Mouse (Mus musculus) liver, embryonic 14.5 days (tissue): Measurements from ENCODE around the gene Herc1.

ENCODE experiments used
- CTCF ChIP-seq: IDR thresholded peaks from 2 replicates; pipeline ENCODE4 v1.5.1; 2016; ENCODE audit warnings: antibody characterized with exemption, low read depth, control low read depth
- EP300 ChIP-seq: IDR thresholded peaks from 2 replicates; pipeline ENCODE4 v1.6.1; 2016; ENCODE audit warnings: antibody characterized with exemption, low read depth

DNA sequence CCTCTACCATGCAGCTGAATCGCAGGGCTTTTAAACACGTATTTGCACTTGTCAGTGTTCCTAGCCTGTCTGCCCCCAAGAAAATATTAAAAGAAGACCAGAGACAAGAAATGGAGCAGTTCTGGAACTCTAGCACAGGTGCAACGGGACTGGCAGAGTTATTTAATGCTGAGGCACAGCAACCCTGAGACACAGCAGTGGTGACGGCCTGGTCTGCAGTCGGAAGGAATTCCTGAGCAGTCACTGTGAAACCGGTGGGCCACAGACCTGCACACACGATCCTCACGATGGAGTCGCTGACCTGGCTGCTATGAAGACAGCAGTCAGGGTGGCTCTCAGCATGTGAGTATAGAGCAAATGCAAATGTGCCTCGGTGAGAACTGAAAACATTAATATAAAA lies 167.5 kb downstream of the Herc1 start:
- TF ChIP-seq CTCF (no peak), EP300 (no peak)
